Mouse (Mus musculus) adrenal gland, postnatal 4 days (tissue): ENCODE results near the gene Tspan15. TPM values are rescaled to one million over a fixed set of nuclear protein-coding genes. Genes with fewer than 3 reads are reported as not detected.

Experiments
- DNase-seq, 2 experiments: peaks; one replicate each; pipeline ENCODE4 v3.0.0; 2021 to 2022; ENCODE audit warnings: low spot score in 2 of 2, mixed read lengths in 2 of 2
- long read RNA-seq, 2 experiments: library from polyadenylated mRNA; stranded (forward); transcript quantifications; one replicate each; pipeline ENCODE4 v2.0.0; 2021
- total RNA-seq, 2 experiments: library from RNA; stranded (reverse); gene quantifications; 2 replicates each; pipeline ENCODE4 v1.2.3; 2021

The Tspan15 gene
- 10 to 100 TPM; 29.4 to 37.0 TPM for total RNA-seq
- long read RNA-seq, experiment 1, transcript Tspan15-201 (8 exons, 3,638 nt) = major isoform, 66 of 73 reads
- long read RNA-seq, experiment 1, partial matches to known transcripts = 1 of 73 reads
- long read RNA-seq, experiment 1, other reads (novel, unspliced or antisense) = 6 of 73 reads
- long read RNA-seq, experiment 2, transcript Tspan15-201 (8 exons, 3,638 nt) = major isoform, 102 of 120 reads
- long read RNA-seq, experiment 2, partial matches to known transcripts = 2 of 120 reads
- long read RNA-seq, experiment 2, other reads (novel, unspliced or antisense) = 15 of 120 reads

GRCm38 (mm10) chr10:62230708-62231394 is at the start of gene Tspan15:
Gene Tspan15 (minus strand): TSS chr10:62231251.
- DNase-seq = peak; percentile 86 to 91

DNA sequence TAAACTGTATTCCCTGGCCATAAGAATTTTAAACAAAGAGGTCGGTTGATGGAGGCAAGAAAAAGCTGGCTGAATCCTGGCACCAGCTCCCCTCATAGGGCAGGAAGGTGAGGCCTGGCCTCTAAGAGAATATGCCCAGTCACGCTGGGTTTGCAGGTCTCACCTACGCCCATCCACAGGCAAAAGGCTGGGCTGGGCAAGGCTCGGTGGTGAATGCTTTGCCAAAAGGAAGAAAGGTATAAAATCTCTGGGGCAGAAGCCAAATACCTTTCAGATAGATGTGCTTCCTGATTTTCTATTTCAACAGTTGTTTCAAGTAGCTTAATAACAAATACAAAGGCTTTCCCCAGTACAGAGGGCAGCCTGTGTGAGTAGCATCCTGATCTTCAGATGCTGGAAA is 48.6 kb upstream of the Tspan15 start:
- no peak for DNase-seq

- no peak for DNase-seq
Observed at GRCm38 (mm10) chr10:62279066-62279465, 48.0 kb upstream of the Tspan15 start.

DNA sequence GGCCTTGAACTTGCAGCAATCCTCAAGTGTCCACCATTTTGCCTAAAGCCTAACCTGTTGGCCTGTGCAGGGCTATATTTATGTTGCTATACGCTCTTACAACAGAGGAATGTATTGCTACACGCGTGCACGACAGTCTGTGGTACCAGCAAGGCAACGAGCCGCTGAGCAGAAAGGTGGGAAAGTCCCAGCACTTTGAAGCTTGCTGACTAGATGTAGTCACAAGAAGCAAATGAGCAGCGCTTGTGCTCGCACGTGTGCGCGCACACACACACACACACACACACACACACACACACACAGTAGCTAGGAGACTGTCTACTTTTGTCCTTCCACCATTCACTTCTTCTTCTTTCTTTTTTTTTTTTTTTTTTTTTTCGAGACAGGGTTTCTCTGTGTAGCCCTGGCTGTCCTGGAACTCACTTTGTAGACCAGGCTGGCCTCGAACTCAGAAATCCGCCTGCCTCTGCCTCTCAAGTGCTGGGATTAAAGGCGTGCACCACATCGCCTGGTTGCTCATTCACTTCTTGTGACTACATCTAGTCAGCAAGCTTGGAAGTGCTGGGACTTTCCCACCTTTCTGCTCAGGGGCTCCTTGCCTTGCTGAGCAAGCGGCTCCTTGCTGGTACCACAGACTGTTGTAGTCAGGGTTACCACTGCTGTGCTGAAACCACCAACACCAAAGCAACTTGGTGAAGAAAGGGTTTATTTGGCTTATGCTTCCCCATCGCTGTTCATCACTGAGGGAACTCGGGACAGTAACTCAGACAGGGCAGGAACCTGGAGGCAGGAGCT is 46.6 kb upstream of the Tspan15 start:
- DNase-seq = no peak

DNA sequence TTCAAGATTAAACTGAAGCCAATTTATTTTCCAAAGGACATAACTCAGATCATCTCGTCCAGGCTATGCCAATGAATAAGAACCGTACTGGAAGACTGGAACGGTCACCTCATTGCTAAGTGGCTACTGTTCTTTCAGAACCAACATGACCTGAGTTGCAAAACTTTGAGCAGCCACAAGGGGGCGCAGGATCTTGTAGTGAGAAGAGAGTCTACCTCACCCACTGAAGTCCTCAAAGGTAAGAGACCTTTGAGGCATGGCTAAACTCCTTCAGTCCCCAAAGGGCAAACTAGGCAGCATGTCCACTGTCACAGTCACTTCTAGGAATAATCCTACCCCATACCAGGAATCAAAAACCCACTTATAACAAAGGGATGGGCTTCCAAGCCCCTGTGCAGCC is 44.2 kb upstream of the Tspan15 start:
- peak; percentile 63 to 74 for DNase-seq

DNA sequence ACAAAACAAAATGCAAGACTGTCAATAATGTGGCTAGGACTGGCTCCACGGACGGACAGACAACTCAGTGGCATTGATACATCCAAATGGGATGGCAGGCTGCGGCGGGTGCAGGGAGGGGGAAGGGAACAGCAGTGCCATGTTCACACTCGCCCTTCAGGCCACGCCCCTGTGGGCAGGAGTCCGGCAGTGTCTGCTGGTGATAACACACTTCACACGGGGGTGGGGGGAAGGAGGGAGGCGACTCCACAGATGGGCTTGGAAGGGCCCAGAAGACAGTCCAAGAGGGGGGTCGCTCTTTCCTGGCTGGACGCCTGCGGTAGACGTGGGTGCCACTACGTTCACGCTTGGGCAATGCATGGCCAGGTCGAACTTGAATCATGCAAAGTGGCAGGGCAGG is 38.2 kb upstream of the Tspan15 start:
- DNase-seq = no peak

DNA sequence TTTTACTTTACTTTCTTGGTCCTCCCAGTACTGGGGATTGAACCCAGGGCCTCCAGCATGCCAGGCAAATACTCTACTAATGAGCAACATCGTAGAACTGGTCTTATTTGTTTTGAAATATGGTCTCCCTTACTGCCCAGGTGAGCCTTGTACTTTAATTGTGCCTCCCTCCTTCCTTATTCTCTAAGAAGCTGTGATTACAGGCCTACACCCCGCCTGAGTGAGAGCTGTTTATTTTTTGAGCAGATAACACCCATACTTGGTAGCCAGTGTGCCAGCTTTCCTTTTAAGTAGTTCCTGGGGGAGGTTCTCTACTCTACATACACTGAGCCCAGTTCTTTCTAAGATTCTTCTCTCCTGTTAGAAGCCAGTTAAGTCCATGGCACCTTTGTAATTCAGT is 33.2 kb upstream of the Tspan15 start:
- DNase-seq = no peak

- peak in 1 of 2 experiments; percentile 63 for DNase-seq
Observed at GRCm38 (mm10) chr10:62261115-62261886, 30.2 kb upstream of the Tspan15 start.

DNA sequence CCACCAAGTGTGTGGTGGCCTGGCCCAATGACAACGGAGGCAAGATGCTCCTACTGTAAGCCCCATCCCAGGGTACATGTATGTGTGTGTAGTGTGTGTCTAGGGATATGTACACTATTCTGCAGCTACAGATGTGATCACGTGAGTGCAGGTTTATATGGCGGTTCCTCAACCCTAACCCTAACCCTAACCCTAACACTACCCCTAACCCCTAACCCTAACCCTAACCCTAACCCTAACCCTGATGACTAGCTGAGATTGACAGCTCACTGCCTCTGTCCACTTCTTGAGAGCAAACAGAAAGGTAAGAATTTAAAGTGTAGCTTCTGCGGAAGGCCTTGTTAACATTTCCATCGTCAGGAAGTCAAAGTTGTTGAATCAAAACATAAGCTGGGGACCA is 27.2 kb upstream of the Tspan15 start:
- DNase-seq = no peak

- no peak for DNase-seq
Observed at GRCm38 (mm10) chr10:62252496-62253235, 21.6 kb upstream of the Tspan15 start.

DNA sequence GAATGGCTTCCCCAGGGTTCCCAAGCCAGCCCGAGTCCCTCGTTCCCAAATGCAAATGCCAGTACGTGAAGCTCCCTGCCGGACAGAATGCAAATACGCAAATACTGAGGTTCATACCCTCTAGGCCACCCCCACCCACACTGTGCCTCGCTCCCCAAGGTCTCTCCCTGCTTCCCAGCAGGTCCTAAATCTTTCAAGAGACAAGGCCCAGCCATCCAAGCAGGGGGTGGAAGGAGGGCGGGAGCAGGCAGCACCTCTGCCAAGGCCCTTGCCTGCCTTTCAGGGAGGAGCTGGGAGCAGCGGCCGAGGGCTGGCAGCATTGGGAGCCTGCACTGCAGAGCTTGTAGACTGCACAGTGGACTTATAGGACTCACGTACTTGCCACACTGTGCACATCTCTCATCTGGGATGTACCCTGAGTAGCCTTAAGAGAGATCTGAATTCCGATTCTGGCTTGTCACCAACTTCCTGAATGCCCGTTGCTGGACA is 21.0 kb upstream of the Tspan15 start, which contains the start of gene Tacr2:
TSS of gene Tacr2 (plus strand) at position 439 of the 489 bp plus-strand sequence.
- DNase-seq = peak; percentile 28 to 40

DNA sequence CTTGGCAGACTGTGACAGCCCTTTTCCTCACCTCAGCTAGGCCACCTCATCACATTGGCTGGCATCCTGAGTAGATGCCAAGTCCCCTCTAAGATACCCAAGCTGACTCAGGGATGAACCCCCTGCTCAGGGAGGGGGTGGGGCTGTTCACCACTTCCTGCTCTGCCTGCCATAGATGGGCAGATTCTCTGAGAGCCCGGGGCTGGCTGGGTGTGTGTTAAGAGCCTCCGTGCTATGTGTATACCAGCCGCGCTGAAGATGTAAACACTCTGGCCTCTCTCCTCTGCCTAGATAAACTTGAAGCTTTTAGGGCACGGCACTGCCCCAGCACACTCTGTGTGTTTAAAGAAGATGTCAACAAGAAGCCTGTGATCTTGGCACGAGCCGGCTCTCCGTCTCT is 16.8 kb upstream of the Tspan15 start:
- no peak for DNase-seq

DNA sequence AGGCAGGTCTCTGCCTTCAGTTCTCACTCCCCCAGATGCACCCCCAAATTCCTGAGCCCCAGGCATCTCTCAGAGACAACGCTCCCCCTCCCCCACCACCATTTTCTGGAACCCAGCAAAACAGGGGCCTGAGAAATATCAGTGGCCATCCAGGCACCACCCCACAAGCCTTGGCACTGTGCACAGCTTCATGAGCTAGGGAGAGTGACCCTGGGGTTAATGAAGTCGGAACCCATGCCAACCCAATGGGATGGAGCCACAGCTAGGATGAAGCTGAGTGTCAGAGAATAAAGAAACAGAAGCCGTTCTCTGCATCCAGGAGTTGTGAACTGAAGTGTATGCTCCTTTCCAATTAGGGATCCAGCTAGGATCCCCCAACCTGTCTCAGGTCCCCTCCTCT is 16.1 kb upstream of the Tspan15 start:
- DNase-seq = no peak

DNA sequence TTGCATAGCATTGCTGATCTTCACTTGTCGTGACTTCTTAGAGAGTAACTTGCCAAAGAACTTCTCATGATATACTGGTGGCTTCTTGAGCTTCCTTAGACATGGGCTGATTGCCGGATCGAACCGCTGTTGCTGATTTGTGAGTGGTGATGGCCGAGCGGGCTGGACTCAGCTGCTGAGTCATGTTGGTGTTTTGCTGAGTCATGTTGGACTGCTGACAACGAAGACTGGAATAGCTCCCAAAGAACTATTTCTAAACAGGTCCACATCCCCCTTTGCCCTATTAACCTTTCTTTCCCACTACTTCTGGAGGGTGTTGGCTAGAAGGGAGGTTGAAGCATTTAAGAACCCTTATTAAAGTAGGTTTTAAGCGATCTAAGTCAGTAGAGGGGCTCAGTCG is 13.0 kb upstream of the Tspan15 start:
- DNase-seq = no peak

DNA sequence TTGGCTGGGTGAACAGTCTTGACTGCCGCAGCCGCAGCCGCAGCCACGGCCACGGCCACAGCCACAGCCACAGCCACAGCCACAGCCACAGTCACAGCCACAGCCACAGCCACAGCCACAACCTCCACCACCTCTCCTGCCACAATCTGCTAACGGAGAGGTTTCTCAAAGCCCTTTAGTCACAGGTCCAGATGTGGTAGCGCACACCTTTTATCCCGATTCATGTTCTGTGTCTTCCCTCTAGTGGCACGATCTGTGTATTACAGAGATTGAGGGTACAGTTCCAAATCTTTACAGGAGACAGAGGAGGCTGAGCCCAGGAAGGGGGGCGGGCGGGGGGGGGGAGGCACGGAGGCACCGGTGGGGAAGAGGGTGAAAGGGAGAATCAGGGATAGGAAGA is 11.8 kb upstream of the Tspan15 start:
- DNase-seq = peak in 1 of 2 experiments; percentile 37

DNA sequence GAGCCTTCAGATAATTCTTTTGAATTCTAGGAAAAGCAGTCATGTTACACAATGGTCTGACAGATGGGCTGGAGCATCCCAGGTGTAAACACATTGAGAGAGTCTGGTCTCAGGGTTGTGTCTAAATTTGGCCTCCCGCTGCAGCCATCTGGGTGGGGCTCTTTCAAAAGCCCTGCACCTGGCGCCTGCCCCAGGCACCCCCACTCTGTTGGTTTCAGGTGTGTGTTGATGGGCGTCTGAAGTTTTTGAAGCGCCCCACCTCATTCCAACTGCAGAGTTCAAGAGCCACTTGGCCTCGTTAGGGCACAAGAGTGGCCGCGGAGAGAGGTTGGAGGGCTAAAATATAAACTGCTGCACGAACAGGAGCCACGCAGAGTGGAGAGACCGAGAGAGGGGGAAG is 11.3 kb upstream of the Tspan15 start:
- no peak for DNase-seq

GRCm38 (mm10) chr10:62239270-62239669 is 8.2 kb upstream of the Tspan15 start:
- no peak for DNase-seq

DNA sequence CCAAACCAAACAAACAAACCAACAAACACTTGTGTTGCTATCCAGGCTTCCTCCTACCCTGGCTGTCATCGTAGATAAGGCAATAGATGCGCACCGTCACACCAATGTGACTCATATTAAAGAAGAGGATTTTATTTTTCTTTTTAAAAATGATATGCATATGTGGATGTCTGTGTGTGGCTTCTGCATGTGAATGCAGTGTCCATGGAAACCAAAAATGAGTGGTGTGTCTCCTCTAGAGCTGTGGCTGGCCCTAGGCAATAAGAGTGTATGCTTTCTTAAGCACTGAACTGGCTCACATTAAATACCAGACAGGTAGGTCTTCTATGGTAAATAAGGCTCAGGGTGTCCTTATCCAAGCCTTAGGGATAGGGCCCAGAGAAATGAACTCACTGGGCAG is 7.6 kb upstream of the Tspan15 start:
- DNase-seq = no peak

DNA sequence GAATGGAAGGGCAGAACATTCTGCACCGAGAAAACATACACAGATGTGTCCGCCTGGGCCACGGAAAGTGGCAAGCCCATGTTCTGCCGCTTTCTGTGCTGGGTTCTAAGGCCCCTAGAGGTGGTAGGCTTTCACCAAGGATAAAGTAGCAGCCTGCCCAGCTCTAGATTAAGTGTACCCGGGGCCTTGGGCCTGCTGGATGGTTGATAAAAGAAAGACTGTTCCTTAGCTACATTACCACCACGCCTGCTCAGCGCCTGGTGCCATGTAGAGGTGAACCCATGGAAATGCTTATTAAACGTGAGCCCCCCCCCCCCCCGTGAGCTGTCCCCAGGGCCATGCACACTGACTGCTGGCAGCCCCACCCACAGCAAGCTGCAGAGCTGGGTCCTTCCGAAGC is 6.2 kb upstream of the Tspan15 start:
- no peak for DNase-seq

- DNase-seq = no peak
Observed at GRCm38 (mm10) chr10:62236165-62236564, 5.1 kb upstream of the Tspan15 start.
